23 mouse cellular contexts compared by ENCODE assay signal in the genomic region with DNA sequence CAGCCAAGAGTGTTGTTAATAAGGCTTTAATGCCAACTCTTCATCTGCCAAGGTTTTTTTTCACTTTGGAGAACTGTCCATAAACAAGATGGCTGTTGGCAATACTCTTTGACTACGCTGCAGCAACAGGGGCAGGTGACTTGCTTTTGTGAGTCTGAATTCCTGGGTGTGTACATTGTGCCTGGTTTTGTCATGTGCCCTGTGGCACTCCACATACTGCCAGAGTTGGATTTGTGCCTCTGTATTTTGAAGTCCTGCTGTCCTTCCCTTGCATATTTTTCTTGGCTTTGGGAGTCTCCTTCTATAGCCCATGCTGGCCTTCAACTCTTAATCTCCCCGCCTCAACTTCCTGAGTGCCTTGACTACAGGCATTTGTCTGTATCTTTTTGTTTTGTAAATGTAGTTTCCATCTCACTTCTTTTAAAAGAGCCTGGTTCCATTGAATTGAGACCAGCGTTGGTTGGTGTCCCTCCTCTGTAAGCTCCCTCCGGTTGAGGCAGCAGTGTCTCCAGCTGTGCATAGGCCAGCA. TPM values are rescaled to one million over a fixed set of nuclear protein-coding genes. Genes with fewer than 3 reads are reported as not detected.
DNase-seq lines count a peak whose midpoint lies in the region; ATAC-seq and TF ChIP-seq lines count a peak whose summit lies in the region.
"Had no signal": no experiment of that assay in that cellular context is flagged by ENCODE, and none has a peak within 500 bp of the region (broad histone marks: within the 10 kb centered on the region; RNA-seq: fewer than 3 reads in every experiment).

No protein-coding gene starts in this region.

- intact Hi-C loops in heart, postnatal 10 days (cut with DNase I): no loop called here

- DNase-seq in ES-E14 (ENCODE audit: low read depth, low spot score): no peak
- peak; percentile 63 for DNase-seq in fat pad, adult 2 months (ENCODE audit: extremely low read depth, low read depth, low spot score)
- no peak for DNase-seq in urinary bladder, postnatal 10 days (ENCODE audit: low spot score)
- DNase-seq in adrenal gland, adult (ENCODE audit: inconsistent age in 2 of 2, low spot score in 1 of 2): no peak
- no peak for DNase-seq in heart, postnatal 10 days
- DNase-seq: adrenal gland, postnatal 14 days; cerebellum, adult 11-12 months; cerebellum, adult 9-10 months; cerebellum, postnatal 25 days; gastrocnemius, adult 2 months; gastrocnemius, postnatal 25 days; heart, adult 11 months; heart, postnatal 14 days; kidney, adult 11 months had no signal

- peak overlapping the region; percentile 50 for H3K27ac ChIP-seq in intestine, embryonic 16.5 days (ENCODE audit: low read length)
- H3K27ac ChIP-seq in intestine, embryonic 15.5 days: no peak overlapping the region
- peak overlapping the region; percentile 56; the same call in 1 of the 2 replicates for H3K27ac ChIP-seq in ES-E14 (ENCODE audit: insufficient read depth, low read depth, low read length, poor library complexity, severe bottlenecking)
- H3K27ac ChIP-seq: embryonic facial prominence, embryonic 13.5 days; forebrain, embryonic 10.5 days; gastrocnemius, adult 2 months; hindbrain, embryonic 10.5 days; hindbrain, embryonic 14.5 days had no signal

- H3K4me3 ChIP-seq in intestine, embryonic 16.5 days (ENCODE audit: low read length): no peak overlapping the region
- H3K4me3 ChIP-seq in intestine, embryonic 15.5 days (replicated peaks): no peak overlapping the region
- H3K4me3 ChIP-seq in ES-E14 (ENCODE audit: insufficient read depth in 1 of 2, low read depth in 1 of 2, low read length in 2 of 2, poor library complexity in 1 of 2, severe bottlenecking in 1 of 2): no peak overlapping the region
- H3K4me3 ChIP-seq: embryonic facial prominence, embryonic 13.5 days; forebrain, embryonic 10.5 days; gastrocnemius, adult 2 months; hindbrain, embryonic 10.5 days had no signal

- in situ Hi-C loops in ES-E14 (cut with MboI; ENCODE audit: low sequenced_read_pairs in 2 of 2, unreplicated experiment in 2 of 2): no loop called here

- H3K27me3 ChIP-seq in intestine, embryonic 16.5 days (replicated peaks; ENCODE audit: control insufficient read depth, insufficient read depth, low read length): no peaks in the 10 kb centered on the region
- no peaks in the 10 kb centered on the region for H3K27me3 ChIP-seq in intestine, embryonic 15.5 days (replicated peaks)
- H3K27me3 ChIP-seq: CH12.LX; embryonic facial prominence, embryonic 13.5 days; Patski had no signal

- no peak overlapping the region for H3K9ac ChIP-seq in intestine, embryonic 16.5 days (ENCODE audit: low read depth, low read length)
- H3K9ac ChIP-seq in intestine, embryonic 15.5 days: no peak overlapping the region
- H3K9ac ChIP-seq in ES-E14 (ENCODE audit: insufficient read depth, low read depth, low read length, poor library complexity, severe bottlenecking): no peak overlapping the region
- H3K9ac ChIP-seq: embryonic facial prominence, embryonic 13.5 days; hindbrain, embryonic 14.5 days had no signal

- WGBS in intestine, embryonic 16.5 days: 74% methylated on average over 4 of the region's 4 CpGs
- WGBS in intestine, embryonic 15.5 days: 75% methylated on average over 4 of the region's 4 CpGs

- H3K4me2 ChIP-seq in intestine, embryonic 16.5 days (ENCODE audit: low read depth, low read length): no peak overlapping the region
- no peak overlapping the region for H3K4me2 ChIP-seq in intestine, embryonic 15.5 days (replicated peaks)
- H3K4me2 ChIP-seq: embryonic facial prominence, embryonic 13.5 days; hindbrain, embryonic 14.5 days had no signal

- H3K9me3 ChIP-seq in intestine, embryonic 16.5 days (ENCODE audit: control insufficient read depth, low read length): no peaks in the 10 kb centered on the region
- H3K9me3 ChIP-seq in intestine, embryonic 15.5 days: no peaks in the 10 kb centered on the region
- H3K9me3 ChIP-seq in ES-E14 (ENCODE audit: control insufficient read depth, insufficient read depth, low read depth, low read length): no peaks in the 10 kb centered on the region
- H3K9me3 ChIP-seq: embryonic facial prominence, embryonic 13.5 days; forebrain, embryonic 10.5 days; hindbrain, embryonic 10.5 days had no signal

- no peaks in the 10 kb centered on the region for H3K36me3 ChIP-seq in intestine, embryonic 16.5 days (ENCODE audit: control insufficient read depth, insufficient read depth, low read length)
- no peaks in the 10 kb centered on the region for H3K36me3 ChIP-seq in intestine, embryonic 15.5 days
- no peaks in the 10 kb centered on the region for H3K36me3 ChIP-seq in ES-E14 (ENCODE audit: control insufficient read depth, insufficient read depth, low read length, poor library complexity, severe bottlenecking)
- H3K36me3 ChIP-seq: embryonic facial prominence, embryonic 13.5 days; forebrain, embryonic 10.5 days had no signal

- ATAC-seq in intestine, embryonic 16.5 days: no peak
- no peak for ATAC-seq in intestine, embryonic 15.5 days
- ATAC-seq: forebrain, embryonic 14.5 days; Patski had no signal

- H3K4me1 ChIP-seq in intestine, embryonic 16.5 days (ENCODE audit: control insufficient read depth, insufficient read depth, low read length): peaks cover 3% of the 10 kb centered on the region; the same call in 1 of the 2 replicates
- H3K4me1 ChIP-seq in intestine, embryonic 15.5 days (replicated peaks): no peaks in the 10 kb centered on the region
- peaks cover 6 to 14% of the 10 kb centered on the region in 2 experiments; a peak in 3 of 4 replicates for H3K4me1 ChIP-seq in ES-E14 (ENCODE audit: control insufficient read depth in 2 of 2, insufficient read depth in 2 of 2, low read length in 2 of 2, poor library complexity in 1 of 2)

TF ChIP-seq in ES-E14, 5 proteins besides CTCF, POLR2A, EP300 and RAD21:
- TF ChIP-seq HCFC1 (IDR thresholded peaks at IDR 0.05; ENCODE audit: borderline replicate concordance, insufficient read depth, low read length): 0 out of 2 replicates have a peak, but pooled peaks have one; percentile 35
- TF ChIP-seq CHD2 (IDR thresholded peaks at IDR 0.05; ENCODE audit: low read depth, low read length): no peak
TF ChIP-seq in ES-E14: peak in this region for 1.

RNA-seq across cellular contexts. Expression of a gene that starts 3.2 kb away (rescaled TPM):
- 6.1 and 7.7 TPM in 2 replicates for polyA plus RNA-seq in intestine, embryonic 16.5 days (2015; fragmentation: Nextera tagmentation; extraction: Ambion mirVana)
- polyA plus RNA-seq in intestine, embryonic 15.5 days (2015; fragmentation: Nextera tagmentation; extraction: Ambion mirVana): 7.6 and 8.4 TPM in 2 replicates
- total RNA-seq in ES-E14 (2012; rRNA removed): 2.4 and 5.7 TPM in 2 replicates
- total RNA-seq in heart, postnatal 10 days (2021): 1 to 10 TPM in 1 of 2 experiments, under 1 TPM in 1; 0.77 to 1.1 TPM
- total RNA-seq: CH12.LX had no signal
